Mouse (Mus musculus) embryo, embryonic 10 days (tissue): ENCODE results near the gene Olfr1480.

Experiments used
- DNase-seq: peaks from one replicate; pipeline ENCODE4 v3.0.0-alpha.2; 2015; ENCODE audit warnings: low spot score

The Olfr1480 gene

GRCm38 (mm10) chr19:13527613-13528012 is at the start of gene Olfr1480:
Gene Olfr1480 (plus strand): TSS chr19:13527913.
- no peak for DNase-seq

GRCm38 (mm10) chr19:13480096-13480495 is 47.6 kb upstream of the Olfr1480 start, which contains the start of gene Olfr1475:
Gene Olfr1475 (minus strand): TSS chr19:13480196.
- DNase-seq: no peak

GRCm38 (mm10) chr19:13500246-13500645 is 27.5 kb upstream of the Olfr1480 start, which contains the start of gene Olfr1477:
Gene Olfr1477 (plus strand): TSS chr19:13500546.
- DNase-seq: no peak
